Mouse (Mus musculus): Measurements from ENCODE around the gene Tmod3.

Tmod3 gene

GRCm38 (mm10) chr9:75589850-75590790 lies 30.7 kb upstream of the Tmod3 start:
- TF ChIP-seq CTCF (conservative IDR thresholded peaks at IDR 0.05; ENCODE audit: low read length) (no peak), POU5F1 (IDR thresholded peaks at IDR 0.05; ENCODE audit: borderline replicate concordance, low read length) (no peak), NANOG (IDR thresholded peaks at IDR 0.05; ENCODE audit: borderline replicate concordance, low read length) (no peak)
- Histone ChIP-seq H3K4me1 (replicated peaks; ENCODE audit: low read depth, low read length) (peaks cover 15% of the 10 kb centered on the region), H3K27me3 (ENCODE audit: insufficient read depth, low read length) (no peaks in the 10 kb centered on the region)

GRCm38 (mm10) chr9:75581694-75582350 lies 22.4 kb upstream of the Tmod3 start:
- Histone ChIP-seq H3K4me1 (replicated peaks; ENCODE audit: low read depth, low read length) (no peaks in the 10 kb centered on the region), H3K36me3 (ENCODE audit: insufficient read depth, low read length) (no peaks in the 10 kb centered on the region), H3K9me3 (ENCODE audit: low read length) (peaks cover 2% of the 10 kb centered on the region; the same call in 1 of the 2 replicates), H3K4me3 (replicated peaks; ENCODE audit: low read length) (no peak overlapping the region), H3K27me3 (ENCODE audit: insufficient read depth, low read length) (no peaks in the 10 kb centered on the region)
- TF ChIP-seq POU5F1 (IDR thresholded peaks at IDR 0.05; ENCODE audit: borderline replicate concordance, low read length) (no peak), CTCF (conservative IDR thresholded peaks at IDR 0.05; ENCODE audit: low read length) (peak; percentile 95)

More at GRCm38 (mm10) chr9:75589850-75590790, 30.7 kb upstream of the Tmod3 start:
- H3K9me3 ChIP-seq (ENCODE audit: low read length): 0 out of 2 replicates have a peak, but pooled peaks cover 4% of the 10 kb centered on the region
- no peaks in the 10 kb centered on the region for H3K36me3 ChIP-seq (ENCODE audit: insufficient read depth, low read length)
- peak overlapping the region; percentile 11; the same call in 1 of the 2 replicates for H3K4me3 ChIP-seq (replicated peaks; ENCODE audit: low read length)

- Histone ChIP-seq H3K4me1 (replicated peaks; ENCODE audit: low read depth, low read length) (no peaks in the 10 kb centered on the region), H3K9me3 (ENCODE audit: low read length) (peaks cover 13% of the 10 kb centered on the region), H3K36me3 (ENCODE audit: insufficient read depth, low read length) (no peaks in the 10 kb centered on the region), H3K4me3 (replicated peaks; ENCODE audit: low read length) (no peak overlapping the region), H3K27me3 (ENCODE audit: insufficient read depth, low read length) (no peaks in the 10 kb centered on the region)
- TF ChIP-seq POU5F1 (IDR thresholded peaks at IDR 0.05; ENCODE audit: borderline replicate concordance, low read length) (no peak), NANOG (IDR thresholded peaks at IDR 0.05; ENCODE audit: borderline replicate concordance, low read length) (no peak), CTCF (conservative IDR thresholded peaks at IDR 0.05; ENCODE audit: low read length) (no peak)
Observed at GRCm38 (mm10) chr9:75579321-75579720, 19.9 kb upstream of the Tmod3 start.

- peaks cover 23% of the 10 kb centered on the region for H3K27me3 ChIP-seq (ENCODE audit: insufficient read depth, low read length)
- no peaks in the 10 kb centered on the region; the same call in 1 of the 2 replicates for H3K4me1 ChIP-seq (replicated peaks; ENCODE audit: low read depth, low read length)
- H3K4me3 ChIP-seq (replicated peaks; ENCODE audit: low read length): no peak overlapping the region
- no peak for TF ChIP-seq POU5F1 (IDR thresholded peaks at IDR 0.05; ENCODE audit: borderline replicate concordance, low read length)
- no peak for TF ChIP-seq NANOG (IDR thresholded peaks at IDR 0.05; ENCODE audit: borderline replicate concordance, low read length)
- no peak for TF ChIP-seq CTCF (conservative IDR thresholded peaks at IDR 0.05; ENCODE audit: low read length)
- H3K36me3 ChIP-seq (ENCODE audit: insufficient read depth, low read length): no peaks in the 10 kb centered on the region
- H3K9me3 ChIP-seq (ENCODE audit: low read length): peaks cover 7% of the 10 kb centered on the region
Observed at GRCm38 (mm10) chr9:75571036-75571942, 11.8 kb upstream of the Tmod3 start.

GRCm38 (mm10) chr9:75568399-75568798 lies 8.9 kb upstream of the Tmod3 start:
- Histone ChIP-seq H3K27me3 (ENCODE audit: insufficient read depth, low read length) (peaks cover 32% of the 10 kb centered on the region), H3K4me3 (replicated peaks; ENCODE audit: low read length) (no peak overlapping the region), H3K9me3 (ENCODE audit: low read length) (no peaks in the 10 kb centered on the region), H3K36me3 (ENCODE audit: insufficient read depth, low read length) (no peaks in the 10 kb centered on the region), H3K4me1 (replicated peaks; ENCODE audit: low read depth, low read length) (peaks cover 25% of the 10 kb centered on the region)
- TF ChIP-seq POU5F1 (IDR thresholded peaks at IDR 0.05; ENCODE audit: borderline replicate concordance, low read length): no peak
- TF ChIP-seq CTCF (conservative IDR thresholded peaks at IDR 0.05; ENCODE audit: low read length): no peak
- TF ChIP-seq NANOG (IDR thresholded peaks at IDR 0.05; ENCODE audit: borderline replicate concordance, low read length): no peak

GRCm38 (mm10) chr9:75564892-75565291 lies 5.4 kb upstream of the Tmod3 start:
- H3K36me3 ChIP-seq (ENCODE audit: insufficient read depth, low read length): no peaks in the 10 kb centered on the region
- H3K9me3 ChIP-seq (ENCODE audit: low read length): no peaks in the 10 kb centered on the region
- no peak for TF ChIP-seq CTCF (conservative IDR thresholded peaks at IDR 0.05; ENCODE audit: low read length)
- TF ChIP-seq POU5F1 (IDR thresholded peaks at IDR 0.05; ENCODE audit: borderline replicate concordance, low read length): peak; percentile 36; the same call in 1 of the 2 replicates
- TF ChIP-seq NANOG (IDR thresholded peaks at IDR 0.05; ENCODE audit: borderline replicate concordance, low read length): peak; percentile 95
- H3K4me1 ChIP-seq (replicated peaks; ENCODE audit: low read depth, low read length): peaks cover 25% of the 10 kb centered on the region
- H3K27me3 ChIP-seq (ENCODE audit: insufficient read depth, low read length): peaks cover 49% of the 10 kb centered on the region
- no peak overlapping the region for H3K4me3 ChIP-seq (replicated peaks; ENCODE audit: low read length)

- Histone ChIP-seq H3K36me3 (ENCODE audit: insufficient read depth, low read length) (no peaks in the 10 kb centered on the region), H3K4me3 (replicated peaks; ENCODE audit: low read length) (no peak overlapping the region), H3K9me3 (ENCODE audit: low read length) (no peaks in the 10 kb centered on the region), H3K27me3 (ENCODE audit: insufficient read depth, low read length) (peaks cover 40% of the 10 kb centered on the region), H3K4me1 (replicated peaks; ENCODE audit: low read depth, low read length) (peaks cover 27% of the 10 kb centered on the region)
- TF ChIP-seq NANOG (IDR thresholded peaks at IDR 0.05; ENCODE audit: borderline replicate concordance, low read length) (no peak), POU5F1 (IDR thresholded peaks at IDR 0.05; ENCODE audit: borderline replicate concordance, low read length) (no peak), CTCF (conservative IDR thresholded peaks at IDR 0.05; ENCODE audit: low read length) (no peak)
Observed at GRCm38 (mm10) chr9:75563622-75564021, 4.2 kb upstream of the Tmod3 start.
